In genomic region chr13:99955591-99955944, GRCm38 (mm10) we compare ENCODE assay signal across 22 mouse cellular contexts. TPM values are rescaled to one million over a fixed set of nuclear protein-coding genes. Genes with fewer than 3 reads are reported as not detected.
DNase-seq lines count a peak whose midpoint lies in the region; ATAC-seq lines count a peak whose summit lies in the region.
"Had no signal": no experiment of that assay in that cellular context is flagged by ENCODE, and none has a peak within 500 bp of the region (broad histone marks: within the 10 kb centered on the region; RNA-seq: fewer than 3 reads in every experiment).

No protein-coding gene starts in this region.

- no peak for ATAC-seq in kidney, embryonic 14.5 days (ENCODE audit: low FRiP score, low TSS enrichment)
- peak; percentile 95 for ATAC-seq in common myeloid progenitor, adult 5-6 weeks (replicated peaks; ENCODE audit: low read depth, poor library complexity, severe bottlenecking)
- ATAC-seq: intestine, embryonic 16.5 days had no signal

- DNase-seq in kidney, adult 9 months: peak; percentile 7
- peak; percentile 7 to 26 for DNase-seq in monocyte, adult 2 months (ENCODE audit: low read depth in 1 of 2, low spot score in 2 of 2)
- peak; percentile 75 to 82 for DNase-seq in spleen, postnatal 36 days (ENCODE audit: low spot score in 2 of 2)
- no peak for DNase-seq in frontal cortex, postnatal 36 days (ENCODE audit: low spot score in 2 of 2)
- no peak for DNase-seq in urinary bladder, adult 18-20 months (ENCODE audit: low spot score in 2 of 2)
- DNase-seq in ovary, postnatal 36 days (ENCODE audit: low spot score): no peak
- DNase-seq: cerebellum, postnatal 25 days; kidney, postnatal 10 days; layer of hippocampus, postnatal 36 days; right cerebral cortex, postnatal 25 days; thymus, postnatal 25 days had no signal

- no peaks in the 10 kb centered on the region for H3K4me1 ChIP-seq in kidney, embryonic 14.5 days (ENCODE audit: control insufficient read depth, insufficient read depth, low read length)
- H3K4me1 ChIP-seq: heart, embryonic 13.5 days; hindbrain, embryonic 15.5 days; limb, embryonic 13.5 days had no signal

- WGBS in kidney, embryonic 14.5 days: 89% methylated on average over 1 of the region's 1 CpGs

- no peaks in the 10 kb centered on the region for H3K27me3 ChIP-seq in kidney, embryonic 14.5 days (ENCODE audit: control insufficient read depth, insufficient read depth, low read length)
- H3K27me3 ChIP-seq: heart, embryonic 13.5 days; hindbrain, embryonic 15.5 days; limb, embryonic 13.5 days had no signal

- no peak overlapping the region for H3K4me2 ChIP-seq in kidney, embryonic 14.5 days (replicated peaks; ENCODE audit: low read depth, low read length)
- H3K4me2 ChIP-seq: heart, embryonic 13.5 days; hindbrain, embryonic 15.5 days; limb, embryonic 13.5 days; midbrain, embryonic 11.5 days had no signal

- H3K9ac ChIP-seq in kidney, embryonic 14.5 days (ENCODE audit: low read depth, low read length): no peak overlapping the region
- H3K9ac ChIP-seq: heart, embryonic 13.5 days; hindbrain, embryonic 15.5 days; limb, embryonic 13.5 days; liver, embryonic 14.5 days had no signal

- H3K4me3 ChIP-seq in kidney, embryonic 14.5 days (ENCODE audit: low read length): no peak overlapping the region
- H3K4me3 ChIP-seq: heart, embryonic 13.5 days; hindbrain, embryonic 15.5 days; limb, embryonic 13.5 days had no signal

- H3K9me3 ChIP-seq in kidney, embryonic 14.5 days (ENCODE audit: control insufficient read depth, low read length): peaks cover 7% of the 10 kb centered on the region

- H3K36me3 ChIP-seq in kidney, embryonic 14.5 days (ENCODE audit: control insufficient read depth, insufficient read depth, low read length): peaks cover 42% of the 10 kb centered on the region; the same call in 1 of the 2 replicates

- no peak overlapping the region for H3K27ac ChIP-seq in kidney, embryonic 14.5 days (ENCODE audit: low read depth, low read length)
- H3K27ac ChIP-seq: heart, embryonic 13.5 days; hindbrain, embryonic 15.5 days; limb, embryonic 13.5 days; liver, embryonic 14.5 days had no signal

RNA-seq across cellular contexts. Expression of gene Cartpt, which starts 54.7 kb away (rescaled TPM):
- polyA plus RNA-seq in kidney, embryonic 14.5 days (2014; fragmentation: Nextera tagmentation; extraction: Ambion mirVana): 0.27 and 0.49 TPM in 2 replicates
- not detected in 2 replicates for total RNA-seq in common myeloid progenitor, adult 5-6 weeks (2017)
- total RNA-seq: gastrocnemius, adult 8-10 months; heart, adult 18-20 months; heart, postnatal 25 days had no signal
- polyA plus RNA-seq: liver, embryonic 14.5 days had no signal

RNA-seq across cellular contexts. Expression of gene Mccc2, which starts 59.9 kb away (rescaled TPM):
- 45.1 and 52.8 TPM in 2 replicates for polyA plus RNA-seq in kidney, embryonic 14.5 days (2014; fragmentation: Nextera tagmentation; extraction: Ambion mirVana)
- total RNA-seq in common myeloid progenitor, adult 5-6 weeks (2017): 24.2 and 29.8 TPM in 2 replicates

Comparison
In these comparisons a context has a peak if more than half of its experiments do, and no peak if none do; other contexts are left out.
1. DNase-seq: peak in kidney, adult 9 months (single experiment), monocyte, adult 2 months (2 of 2) and spleen, postnatal 36 days (2 of 2); none in frontal cortex, postnatal 36 days (0 of 2), urinary bladder, adult 18-20 months (0 of 2) and ovary, postnatal 36 days (single experiment).